Mouse (Mus musculus) stomach, adult 2 months (tissue): ENCODE results near the gene Abcg2. TPM values are rescaled to one million over a fixed set of nuclear protein-coding genes. Genes with fewer than 3 reads are reported as not detected.

ENCODE experiments used
- polyA plus RNA-seq: library from polyadenylated mRNA; depleted of rRNA; stranded (reverse); fragments of >200 nt; gene quantifications from 2 replicates; pipeline ENCODE4 v1.2.3, GENCODE M21; 2012; rRNA removed

The Abcg2 gene
- 0.46 and 0.63 TPM in 2 replicates for polyA plus RNA-seq

DNA sequence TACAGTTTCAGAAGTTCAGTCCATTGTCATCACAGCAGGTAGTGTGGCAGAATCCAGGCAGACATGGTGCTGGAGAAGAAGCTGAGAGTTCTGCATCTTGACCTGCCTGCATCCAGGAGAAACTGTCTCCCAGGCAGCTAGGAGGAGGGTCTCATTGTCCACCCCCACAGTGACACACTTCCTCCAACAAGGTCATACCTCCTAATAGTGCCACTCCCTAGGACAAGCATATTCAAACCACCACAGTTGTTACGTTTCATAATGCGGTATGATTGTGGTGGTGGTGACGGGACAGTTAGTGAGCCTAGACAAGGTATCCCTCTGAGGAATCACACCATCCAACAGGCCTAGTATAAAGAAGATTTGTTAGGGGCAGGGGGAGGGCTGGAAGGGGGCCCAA is at the start of gene Abcg2:
TSS of gene Abcg2 (plus strand) at position 301 of the 400 bp plus-strand sequence.

Other genes with a start within 250 kb of the Abcg2 start
- gene Vmn1r30, start 141.1 kb upstream of the Abcg2 start, polyA plus RNA-seq = not detected in 2 replicates
- not detected in 2 replicates for gene Vmn1r31, start 109.2 kb upstream of the Abcg2 start, polyA plus RNA-seq
- 5.6 and 6.1 TPM in 2 replicates for gene Herc3, start 246.9 kb downstream of the Abcg2 start, polyA plus RNA-seq